Mouse (Mus musculus): ENCODE data around the gene Stx7.

Stx7 gene

GRCm38 (mm10) chr10:24167978-24168583 lies 19.0 kb downstream of the Stx7 start:
- DNase-seq (ENCODE audit: low read depth, low spot score): no peak

GRCm38 (mm10) chr10:24168854-24169253 lies 19.8 kb downstream of the Stx7 start:
- DNase-seq (ENCODE audit: low read depth, low spot score): no peak

DNA sequence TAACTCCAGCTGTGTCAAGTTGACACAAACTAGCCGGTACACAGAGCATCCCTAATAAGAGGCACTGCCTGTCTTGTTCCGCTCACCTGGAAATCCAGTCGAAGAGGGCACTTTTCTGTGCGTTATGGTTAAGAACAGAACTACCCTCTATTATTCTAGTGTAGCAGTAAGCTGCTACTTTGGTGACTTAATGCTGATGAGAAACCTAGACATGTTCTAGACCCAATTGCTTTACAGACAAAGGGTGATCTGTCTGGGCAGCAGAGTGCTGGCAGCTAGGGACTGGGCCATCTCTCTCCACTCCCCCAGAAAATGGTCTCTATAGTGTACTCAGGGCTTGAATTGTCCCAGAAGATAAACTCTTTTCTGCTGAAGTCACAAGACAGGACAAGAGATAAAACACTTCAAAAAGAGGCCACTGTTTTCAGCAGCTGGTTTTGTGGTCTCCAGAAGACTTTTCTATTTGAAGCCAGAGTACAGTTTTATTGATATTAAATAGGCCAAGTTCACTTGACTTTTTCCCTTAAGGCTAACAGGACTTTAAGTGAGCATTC lies 22.9 kb downstream of the Stx7 start:
- no peak for DNase-seq (ENCODE audit: low read depth, low spot score)

GRCm38 (mm10) chr10:24173210-24174001 lies 24.3 kb downstream of the Stx7 start:
- DNase-seq (ENCODE audit: low read depth, low spot score): peak; percentile 48

- no peak for DNase-seq (ENCODE audit: low read depth, low spot score)
These were observed 41.3 kb downstream of the Stx7 start for GRCm38 (mm10) chr10:24190392-24190791.

DNA sequence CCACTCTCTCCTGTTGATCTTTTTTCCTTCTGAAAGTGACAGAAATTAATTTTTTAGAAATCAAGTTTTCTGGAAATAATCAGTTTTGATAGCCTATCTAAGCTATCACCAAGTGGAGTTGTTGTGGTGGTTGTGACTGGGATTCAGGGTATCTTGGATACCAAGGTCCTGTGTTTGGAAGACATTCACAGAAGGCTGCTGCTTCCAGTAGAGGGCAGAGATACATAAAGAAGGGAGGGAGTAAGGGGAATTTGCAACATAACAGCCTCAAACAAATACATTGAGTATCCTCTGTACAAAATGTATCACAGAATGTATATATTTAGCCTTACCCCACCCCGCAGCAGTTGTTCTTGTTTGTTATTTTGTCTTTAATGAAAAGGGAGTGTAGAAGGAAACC lies 42.9 kb downstream of the Stx7 start:
- peak; percentile 13 for DNase-seq (ENCODE audit: low read depth, low spot score)

DNA sequence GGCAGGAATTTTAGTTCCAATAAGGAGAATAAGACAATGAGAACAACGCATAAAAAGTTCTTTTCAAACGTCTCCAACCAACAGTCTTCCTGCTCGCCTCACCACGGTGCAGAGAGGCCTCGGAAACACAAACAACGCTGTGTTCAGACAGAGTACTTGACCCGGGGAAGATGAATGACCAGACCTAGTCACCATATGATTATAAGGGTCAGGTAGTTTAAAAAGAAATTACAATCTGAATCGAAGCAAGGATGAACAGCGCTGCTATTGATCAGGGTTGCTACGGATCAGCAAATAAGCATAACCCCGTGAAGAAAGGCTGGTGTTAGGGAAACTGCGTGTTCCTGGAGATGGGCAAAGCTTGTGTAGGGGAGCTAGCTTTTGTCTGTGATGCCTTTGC lies 50.2 kb downstream of the Stx7 start:
- no peak for DNase-seq (ENCODE audit: low read depth, low spot score)

- no peak for DNase-seq (ENCODE audit: low read depth, low spot score)
These were observed 51.0 kb downstream of the Stx7 start for GRCm38 (mm10) chr10:24200099-24200498.

DNA sequence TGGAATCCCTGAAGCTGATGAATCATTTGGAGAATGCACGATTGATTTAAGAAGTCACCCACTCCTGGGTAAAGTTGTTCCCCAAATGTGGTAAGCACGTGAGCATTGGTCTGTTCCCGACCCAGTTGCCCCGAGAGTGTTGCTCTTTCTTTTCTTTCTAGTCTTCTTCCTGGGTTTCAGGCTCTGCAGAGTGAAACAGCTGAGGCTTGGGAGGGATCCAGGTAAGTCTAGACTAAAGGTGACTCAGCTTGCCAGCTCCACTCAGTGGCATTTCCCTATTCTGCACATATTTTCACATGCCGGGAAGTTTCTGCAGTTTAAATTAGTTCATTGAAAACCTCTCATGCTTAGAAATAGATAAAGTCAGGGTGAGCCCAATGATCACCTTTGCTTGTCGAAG lies 61.0 kb downstream of the Stx7 start:
- no peak for DNase-seq (ENCODE audit: low read depth, low spot score)

GRCm38 (mm10) chr10:24213297-24213696 lies 64.2 kb downstream of the Stx7 start:
- no peak for DNase-seq (ENCODE audit: low read depth, low spot score)

DNA sequence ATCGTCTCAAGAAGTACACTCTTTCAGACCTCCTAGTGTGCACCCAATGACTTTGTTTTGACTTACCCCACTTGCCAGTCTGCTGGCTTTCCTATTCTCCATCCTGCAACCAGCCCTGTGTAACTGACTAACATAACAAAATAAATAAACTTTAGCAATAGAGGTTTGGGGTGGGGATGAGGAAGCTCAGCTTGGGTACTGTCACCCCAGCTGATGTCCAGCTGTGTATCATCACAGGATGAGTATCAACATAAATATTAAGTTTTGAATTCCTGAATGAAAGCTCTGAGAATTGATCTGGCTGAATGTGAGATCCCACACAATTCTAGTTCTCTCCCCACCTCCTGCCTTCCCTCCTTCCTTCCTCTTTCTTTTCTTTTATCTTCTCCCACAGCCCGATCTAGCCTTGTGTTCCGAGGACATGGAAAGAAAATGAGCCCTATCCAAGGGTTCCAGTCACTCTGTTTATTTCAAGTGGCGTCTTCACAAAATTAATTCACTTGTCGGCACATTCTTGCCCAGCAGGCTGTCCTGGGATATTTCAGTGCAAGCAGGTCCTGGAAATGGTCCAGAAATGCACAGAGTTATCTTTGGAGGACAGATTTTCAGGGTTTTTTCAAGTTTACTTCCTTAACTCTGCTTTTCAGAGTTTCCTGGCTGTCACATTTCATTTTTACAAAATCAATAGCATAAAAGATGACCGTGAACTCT lies 68.6 kb downstream of the Stx7 start:
- no peak for DNase-seq (ENCODE audit: low read depth, low spot score)

- DNase-seq (ENCODE audit: low read depth, low spot score): no peak
These were observed 71.8 kb downstream of the Stx7 start for GRCm38 (mm10) chr10:24220931-24221330.

- no peak for DNase-seq (ENCODE audit: low read depth, low spot score)
These were observed 73.8 kb downstream of the Stx7 start for GRCm38 (mm10) chr10:24222911-24223310.

DNA sequence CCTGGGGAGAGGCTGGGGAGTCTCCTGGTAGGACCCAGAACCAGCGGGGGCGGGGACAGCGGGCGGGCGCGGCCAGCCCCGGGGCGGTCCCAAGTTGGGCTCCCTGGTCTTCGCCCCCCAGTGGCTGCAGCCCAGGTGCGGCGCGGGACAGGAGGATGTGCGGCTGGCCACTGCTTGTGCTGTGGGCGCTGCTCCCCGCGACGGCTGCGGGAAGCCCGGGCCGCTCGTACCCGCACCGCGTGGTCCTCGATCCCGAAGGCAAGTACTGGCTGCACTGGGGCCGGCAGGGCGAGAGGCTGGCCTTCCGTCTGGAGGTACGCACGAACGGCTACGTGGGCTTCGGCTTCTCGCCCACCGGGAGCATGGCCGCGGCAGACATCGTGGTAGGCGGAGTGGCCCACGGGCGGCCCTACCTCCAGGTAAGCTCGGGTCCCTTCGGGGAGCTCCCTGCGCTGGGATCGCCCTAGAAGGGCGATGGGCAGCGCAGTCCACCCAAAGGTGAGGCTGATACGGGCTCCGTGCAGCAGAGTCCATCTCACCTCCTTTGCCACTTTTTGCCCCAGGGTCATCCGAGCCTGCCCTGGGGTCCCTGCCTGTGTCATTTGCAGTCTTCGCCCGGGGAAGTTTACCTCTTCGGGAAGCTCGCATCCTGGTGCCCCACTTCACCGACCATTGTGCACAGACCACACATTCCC lies 74.5 kb downstream of the Stx7 start, which contains the start of gene Moxd1:
TSS of gene Moxd1 (plus strand) at position 69 of the 695 bp plus-strand sequence.
- no peak for DNase-seq (ENCODE audit: low read depth, low spot score)

DNA sequence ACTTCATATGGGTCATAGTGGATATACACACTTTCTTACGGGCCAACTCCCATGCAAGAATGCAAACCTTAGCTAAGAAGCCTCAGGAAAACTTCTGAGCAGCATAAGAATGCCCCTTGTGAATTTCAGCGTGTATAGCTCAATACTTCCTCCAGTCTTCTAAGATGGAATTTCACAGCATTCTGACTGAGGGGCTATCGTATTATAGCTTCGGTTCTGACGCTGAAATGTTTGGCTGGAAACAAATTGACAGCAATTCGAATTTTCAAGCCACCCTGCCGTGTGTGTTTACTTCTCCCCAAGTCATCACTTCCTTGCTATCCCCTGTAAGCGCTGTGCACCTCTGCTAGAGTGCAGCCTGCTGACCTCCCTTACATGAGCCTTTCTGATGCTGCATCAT lies 75.5 kb downstream of the Stx7 start:
- no peak for DNase-seq (ENCODE audit: low read depth, low spot score)

GRCm38 (mm10) chr10:24228318-24229183 lies 79.4 kb downstream of the Stx7 start:
- DNase-seq (ENCODE audit: low read depth, low spot score): no peak

DNA sequence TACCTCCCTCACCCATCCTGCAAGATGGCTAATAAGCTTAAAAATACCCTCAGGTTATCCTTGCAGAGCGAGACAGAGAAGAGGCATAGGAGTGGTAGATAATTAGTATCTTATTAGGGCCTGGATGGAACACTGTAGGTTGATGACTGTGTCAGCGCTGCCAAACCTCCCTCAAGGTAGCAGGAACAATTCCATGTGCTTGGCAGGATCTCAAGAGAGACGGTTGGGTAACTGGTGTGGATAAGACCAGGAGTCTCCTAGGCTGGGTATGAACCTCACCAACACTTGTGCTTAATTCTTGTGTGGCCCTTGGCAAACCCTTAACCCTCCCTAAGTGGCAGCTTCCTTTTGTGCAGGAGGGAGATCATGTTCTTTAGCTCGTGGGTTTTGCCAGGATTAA lies 83.2 kb downstream of the Stx7 start:
- DNase-seq (ENCODE audit: low read depth, low spot score): no peak

- peak; percentile 38 for DNase-seq (ENCODE audit: low read depth, low spot score)
These were observed 86.6 kb downstream of the Stx7 start for GRCm38 (mm10) chr10:24235426-24236283.
